Mouse (Mus musculus) splenic B cell, adult 2 months (primary cell): ENCODE results near the gene Gm14325.
"Not testable (repeated sequence)": the region's sequence is repeated elsewhere in the genome, so short reads cannot be mapped to it uniquely, and the experiment has no call there.

Source experiments
- DNase-seq: peaks from one replicate; pipeline ENCODE4 v3.0.0-alpha.2; 2011; ENCODE audit warnings: low read depth, low spot score
- H3K27me3 ChIP-seq: 2 replicates; pipeline ENCODE4 v1.6.1; 2012; ENCODE audit warnings: mild to moderate bottlenecking, low read length, moderate library complexity, mixed read lengths; ENCODE audit not compliant: control insufficient read depth, poor library complexity, insufficient read depth, severe bottlenecking
- H3K36me3 ChIP-seq: 2 replicates; pipeline ENCODE4 v1.6.1; 2012; ENCODE audit warnings: mild to moderate bottlenecking, low read length, moderate library complexity, mixed read lengths; ENCODE audit not compliant: control insufficient read depth, poor library complexity, insufficient read depth, severe bottlenecking

The Gm14325 gene

DNA sequence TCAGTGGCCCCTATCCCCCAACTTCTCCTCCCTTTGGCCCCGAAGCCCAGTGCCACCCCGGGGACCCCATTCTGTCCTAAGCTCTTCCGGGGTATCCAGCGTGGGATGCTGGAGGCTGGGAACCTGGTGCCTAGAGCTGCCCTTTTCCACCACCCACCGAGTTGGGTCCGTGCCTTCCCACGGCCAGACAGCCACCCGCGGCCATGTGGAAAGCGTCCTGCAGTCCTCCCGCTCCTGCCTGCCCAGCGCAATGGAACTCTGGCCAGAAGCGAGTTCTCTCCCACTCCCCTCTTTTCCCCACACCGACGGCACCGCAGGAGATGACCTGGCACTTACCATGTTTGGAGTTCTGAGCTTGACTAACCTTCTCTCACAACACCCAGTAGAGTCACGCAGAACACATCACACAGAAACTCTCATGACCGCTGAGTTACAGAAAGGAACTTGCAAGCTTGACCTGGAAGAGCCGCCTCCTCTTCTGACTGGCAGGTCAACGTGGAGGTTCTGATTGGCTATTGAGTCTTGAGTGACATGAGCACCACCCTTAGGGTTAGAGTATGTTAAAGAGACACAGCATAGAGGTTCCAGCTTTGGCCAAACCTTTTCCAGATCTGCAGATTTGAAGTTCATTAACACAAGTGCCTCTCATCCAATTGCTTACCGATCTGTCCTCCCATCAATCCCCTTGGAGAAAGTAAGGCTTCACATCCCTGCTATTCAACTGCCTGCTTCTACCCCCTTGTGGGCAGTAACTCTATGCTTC lies at the start of gene Gm14325:
Gene Gm14325 (minus strand): TSS at position 436 of the 763 bp plus-strand sequence.
- not testable (repeated sequence) for H3K27me3 ChIP-seq, H3K36me3 ChIP-seq
- peak; percentile 78 for DNase-seq

- not testable (repeated sequence) for DNase-seq, H3K36me3 ChIP-seq, H3K27me3 ChIP-seq
Observed at GRCm38 (mm10) chr2:177887743-177888142, 47.6 kb upstream of the Gm14325 start.

DNA sequence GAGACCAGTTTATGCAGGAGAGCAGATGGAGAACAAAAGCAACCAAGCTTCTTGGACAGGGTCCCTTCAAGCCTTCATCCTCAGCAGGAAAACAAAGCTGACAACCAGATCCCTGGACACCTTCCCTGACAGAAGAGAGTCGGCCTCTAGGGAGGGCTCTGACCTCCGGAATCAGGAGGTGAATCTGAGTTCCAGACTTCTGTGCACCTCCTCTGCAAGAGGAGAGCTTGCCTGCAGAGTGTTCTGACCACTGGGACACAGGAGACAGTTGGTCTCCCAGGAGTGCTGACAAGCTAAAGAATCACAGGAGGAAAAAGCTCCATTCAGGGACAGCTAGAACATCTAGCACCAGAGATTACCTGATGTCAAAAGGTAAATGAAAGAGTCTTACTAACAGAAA lies 22.1 kb upstream of the Gm14325 start:
- not testable (repeated sequence) for H3K36me3 ChIP-seq, DNase-seq, H3K27me3 ChIP-seq

- not testable (repeated sequence) for H3K27me3 ChIP-seq, H3K36me3 ChIP-seq, DNase-seq
Observed at GRCm38 (mm10) chr2:177843666-177844065, 3.5 kb upstream of the Gm14325 start.

GRCm38 (mm10) chr2:177836756-177837155 lies 3.4 kb downstream of the Gm14325 start:
- not testable (repeated sequence) for DNase-seq, H3K27me3 ChIP-seq, H3K36me3 ChIP-seq

- H3K27me3 ChIP-seq, DNase-seq: not testable (repeated sequence)
Observed at GRCm38 (mm10) chr2:177835733-177836536, 4.2 kb downstream of the Gm14325 start.

DNA sequence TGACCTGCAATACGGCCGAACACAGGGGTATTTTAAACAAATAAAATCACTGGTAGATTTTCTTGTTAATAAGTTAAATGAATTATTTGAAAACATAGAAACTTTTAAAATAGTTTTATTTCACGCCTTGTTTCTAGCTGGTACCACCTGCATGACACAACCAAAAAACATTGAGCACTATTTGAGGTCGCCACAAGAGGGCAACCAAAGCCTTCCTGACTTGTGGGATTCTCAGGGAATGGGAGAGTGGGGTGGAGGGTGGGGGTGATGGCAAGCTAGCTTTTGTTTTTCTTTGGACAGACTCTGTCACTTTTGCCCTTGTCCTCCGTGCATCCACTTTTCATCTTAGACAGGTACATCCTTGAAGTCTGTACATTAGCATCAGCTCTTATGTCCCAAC lies 18.2 kb downstream of the Gm14325 start:
- H3K27me3 ChIP-seq, H3K36me3 ChIP-seq, DNase-seq: not testable (repeated sequence)

More at GRCm38 (mm10) chr2:177835733-177836536, 4.2 kb downstream of the Gm14325 start:
- not testable (repeated sequence) for H3K36me3 ChIP-seq

DNA sequence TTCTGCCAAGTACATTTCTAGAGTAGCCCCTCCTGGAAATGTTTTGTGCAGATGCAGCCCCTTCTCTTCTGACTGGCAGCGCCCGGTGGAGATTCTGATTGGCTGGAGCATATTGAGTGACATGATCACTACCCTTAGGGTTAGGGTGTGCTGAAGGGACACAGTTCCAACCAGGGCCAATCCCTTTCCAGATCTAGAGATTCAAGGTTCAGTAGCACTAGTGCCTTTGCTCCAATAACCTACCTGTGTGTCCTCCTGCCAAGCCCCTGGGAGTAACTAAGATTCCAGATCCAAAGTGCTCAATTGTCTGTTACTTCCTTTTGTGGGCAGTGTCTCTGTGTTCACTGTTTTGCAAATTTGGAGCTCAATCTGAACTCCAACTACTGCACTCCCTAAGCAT lies 34.0 kb downstream of the Gm14325 start:
- not testable (repeated sequence) for H3K36me3 ChIP-seq, DNase-seq, H3K27me3 ChIP-seq

DNA sequence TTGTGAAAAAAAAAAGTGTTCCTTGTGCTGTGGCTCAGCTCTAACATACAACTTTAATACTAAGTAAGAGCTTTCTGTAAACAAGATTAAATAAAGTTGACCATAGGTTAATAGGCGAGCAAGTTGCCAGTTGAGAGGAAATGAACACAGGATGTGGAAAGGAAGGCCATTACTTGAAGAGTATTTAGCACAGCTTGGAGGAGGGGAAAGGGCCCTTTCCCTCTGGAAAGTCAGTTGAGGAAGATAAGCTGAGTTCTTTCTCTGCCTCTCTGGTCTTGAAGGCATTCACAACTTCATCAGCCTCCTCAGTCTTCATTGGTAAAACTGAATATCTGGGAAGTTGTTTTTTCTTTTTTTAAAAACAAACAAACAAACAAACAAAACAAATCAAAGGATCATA lies 52.8 kb downstream of the Gm14325 start:
- not testable (repeated sequence) for DNase-seq, H3K36me3 ChIP-seq, H3K27me3 ChIP-seq
